Mouse (Mus musculus) hindlimb bud, embryonic 11.5 days (tissue): ENCODE results near the gene Adam8.

Source experiments
- DNase-seq: peaks from one replicate; pipeline ENCODE4 v3.0.0-alpha.2; 2012; ENCODE audit warnings: low read depth, low spot score; ENCODE audit errors: extremely low spot score

Gene Adam8

GRCm38 (mm10) chr7:139992406-139992805 lies at the start of gene Adam8:
Gene Adam8 (minus strand): TSS chr7:139992562.
- no peak for DNase-seq

GRCm38 (mm10) chr7:140037171-140037555 lies 44.8 kb upstream of the Adam8 start:
- DNase-seq, result no peak

- peak; percentile 73 for DNase-seq
Observed at GRCm38 (mm10) chr7:140036281-140037170, 44.2 kb upstream of the Adam8 start, which contains the start of the genes Zfp511 and Tubgcp2. Gene Zfp511 (plus strand): TSS chr7:140036391. Gene Tubgcp2 (minus strand): TSS chr7:140036669.

- no peak for DNase-seq
Observed at GRCm38 (mm10) chr7:140035456-140035855, 43.1 kb upstream of the Adam8 start.

- no peak for DNase-seq
Observed at GRCm38 (mm10) chr7:140033386-140033785, 41.0 kb upstream of the Adam8 start.

- DNase-seq, result no peak
Observed at GRCm38 (mm10) chr7:140032366-140032765, 40.0 kb upstream of the Adam8 start.

GRCm38 (mm10) chr7:140031771-140032170 lies 39.4 kb upstream of the Adam8 start:
- DNase-seq, result no peak

GRCm38 (mm10) chr7:140011336-140011735 lies 19.0 kb upstream of the Adam8 start:
- no peak for DNase-seq

GRCm38 (mm10) chr7:140007781-140008180 lies 15.4 kb upstream of the Adam8 start:
- DNase-seq, result no peak

- DNase-seq, result no peak
Observed at GRCm38 (mm10) chr7:140006861-140007611, 14.7 kb upstream of the Adam8 start.

- DNase-seq, result no peak
Observed at GRCm38 (mm10) chr7:140004666-140005065, 12.3 kb upstream of the Adam8 start.

GRCm38 (mm10) chr7:140001086-140001740 lies 8.9 kb upstream of the Adam8 start:
- DNase-seq, result no peak

- DNase-seq, result no peak
Observed at GRCm38 (mm10) chr7:139998691-139999350, 6.5 kb upstream of the Adam8 start.

GRCm38 (mm10) chr7:139994676-139995075 lies 2.3 kb upstream of the Adam8 start:
- peak; percentile 54 for DNase-seq

GRCm38 (mm10) chr7:139994202-139994601 lies 1.8 kb upstream of the Adam8 start:
- no peak for DNase-seq

- DNase-seq, result no peak
Observed at GRCm38 (mm10) chr7:139993532-139993931, 1.2 kb upstream of the Adam8 start.

- DNase-seq, result no peak
Observed at GRCm38 (mm10) chr7:139990864-139991394, 1.4 kb downstream of the Adam8 start.

- DNase-seq, result no peak
Observed at GRCm38 (mm10) chr7:139988272-139988671, 4.1 kb downstream of the Adam8 start.

GRCm38 (mm10) chr7:139984505-139984904 lies 7.9 kb downstream of the Adam8 start:
- no peak for DNase-seq

GRCm38 (mm10) chr7:139982058-139982457 lies 10.3 kb downstream of the Adam8 start:
- DNase-seq, result no peak

- DNase-seq, result no peak
Observed at GRCm38 (mm10) chr7:139980778-139981177, 11.6 kb downstream of the Adam8 start.
